Mouse (Mus musculus) kidney, adult 8-10 months (tissue): Measurements from ENCODE around the gene Cnn2.
"Not testable (repeated sequence)": the region's sequence is repeated elsewhere in the genome, so short reads cannot be mapped to it uniquely, and the experiment has no call there.

ENCODE experiments used
- DNase-seq, 2 experiments: peaks; one replicate each; pipeline ENCODE4 v3.0.0; 2022

The Cnn2 gene

GRCm38 (mm10) chr10:80044087-80044486 is 55.7 kb downstream of the Cnn2 start:
- no peak for DNase-seq

- DNase-seq = not testable (repeated sequence)
Observed at GRCm38 (mm10) chr10:80045364-80045763, 57.0 kb downstream of the Cnn2 start.
